Mouse (Mus musculus): Measurements from ENCODE around the gene Syde2. TPM values are rescaled to one million over a fixed set of nuclear protein-coding genes. Genes with fewer than 3 reads are reported as not detected.

The Syde2 gene
- polyA plus RNA-seq, 2 experiments, result 0.69 to 0.79 TPM

DNA sequence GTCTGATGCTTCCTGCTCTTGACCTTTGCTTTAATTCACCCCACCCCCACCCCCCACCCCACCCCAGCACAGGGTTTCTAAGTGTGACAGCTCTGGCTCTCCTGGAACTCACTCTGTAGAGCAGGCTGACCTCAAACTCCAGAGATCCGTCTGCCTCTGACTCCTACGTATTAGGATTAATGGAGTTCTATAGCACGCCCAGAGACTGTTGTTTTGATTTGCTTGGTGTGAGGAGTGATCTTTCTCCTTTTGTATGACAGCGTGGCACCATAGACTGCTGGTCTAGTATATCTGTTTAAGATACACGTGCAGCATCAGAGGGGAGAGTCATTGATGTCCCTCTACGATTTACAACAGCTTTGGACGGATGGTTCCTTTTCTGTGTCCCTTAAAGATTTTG lies 25.8 kb downstream of the Syde2 start:
- no peak for ATAC-seq (ENCODE audit: insufficient read depth)
- H3K9ac ChIP-seq (replicated peaks), result no peak overlapping the region
- H3K9me3 ChIP-seq (ENCODE audit: control insufficient read depth, low read length), result no peaks in the 10 kb centered on the region
- H3K4me1 ChIP-seq (replicated peaks; ENCODE audit: control insufficient read depth in 2 of 2, insufficient read depth in 2 of 2, low read length in 1 of 2), result no peaks in the 10 kb centered on the region
- no peak overlapping the region for H3K4me2 ChIP-seq (ENCODE audit: low read depth)
- no peak for TF ChIP-seq EP300 (IDR thresholded peaks at IDR 0.05; ENCODE audit: low read depth)
- no peak for TF ChIP-seq CTCF (IDR thresholded peaks at IDR 0.05; ENCODE audit: low read depth)
- no peak for DNase-seq (ENCODE audit: low read depth in 3 of 3, low spot score in 3 of 3)
- 70% methylated on average over 7 of the region's 7 CpGs for WGBS (ENCODE audit: insufficient replicate concordance)
- H3K27me3 ChIP-seq (ENCODE audit: control insufficient read depth, insufficient read depth, low read length), result no peaks in the 10 kb centered on the region
- no peaks in the 10 kb centered on the region for H3K36me3 ChIP-seq (replicated peaks; ENCODE audit: control insufficient read depth, insufficient read depth, low read depth)
- H3K27ac ChIP-seq, result no peak overlapping the region
- H3K4me3 ChIP-seq (ENCODE audit: insufficient read depth in 1 of 2, low read depth in 2 of 2, low read length in 2 of 2), result no peak overlapping the region

DNA sequence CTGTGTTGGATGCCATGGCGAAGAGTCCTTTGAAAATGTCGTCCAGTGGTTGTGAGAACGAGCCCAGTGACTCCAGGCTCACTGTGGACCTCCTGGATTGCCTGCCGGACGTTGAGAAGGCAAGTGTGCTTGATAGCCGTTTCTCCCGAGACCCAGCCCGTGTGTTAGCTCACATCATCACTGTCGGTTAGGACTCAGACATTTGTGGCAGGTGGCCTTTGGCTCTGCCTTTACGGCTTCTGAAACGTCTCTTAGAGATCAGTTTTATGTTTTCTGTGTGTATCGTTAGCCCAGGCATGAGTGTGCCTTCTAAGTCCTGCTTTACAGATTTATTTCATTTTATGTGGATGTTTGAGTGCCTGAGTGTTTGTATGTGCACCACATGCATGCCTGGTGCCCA lies 26.7 kb downstream of the Syde2 start:
- 78% methylated on average over 12 of the region's 12 CpGs for WGBS (ENCODE audit: insufficient replicate concordance)
- Histone ChIP-seq H3K27me3 (ENCODE audit: control insufficient read depth, insufficient read depth, low read length) (no peaks in the 10 kb centered on the region), H3K9ac (replicated peaks) (no peak overlapping the region), H3K4me2 (ENCODE audit: low read depth) (no peak overlapping the region), H3K9me3 (ENCODE audit: control insufficient read depth, low read length) (no peaks in the 10 kb centered on the region), H3K4me1 (replicated peaks; ENCODE audit: control insufficient read depth in 2 of 2, insufficient read depth in 2 of 2, low read length in 1 of 2) (no peaks in the 10 kb centered on the region), H3K27ac (no peak overlapping the region), H3K4me3 (ENCODE audit: insufficient read depth in 1 of 2, low read depth in 2 of 2, low read length in 2 of 2) (no peak overlapping the region), H3K36me3 (replicated peaks; ENCODE audit: control insufficient read depth, insufficient read depth, low read depth) (no peaks in the 10 kb centered on the region)
- DNase-seq (ENCODE audit: low read depth in 3 of 3, low spot score in 3 of 3) (no peak), ATAC-seq (ENCODE audit: insufficient read depth) (no peak)
- TF ChIP-seq EP300 (IDR thresholded peaks at IDR 0.05; ENCODE audit: low read depth), result no peak
- TF ChIP-seq CTCF (IDR thresholded peaks at IDR 0.05; ENCODE audit: low read depth), result no peak

DNA sequence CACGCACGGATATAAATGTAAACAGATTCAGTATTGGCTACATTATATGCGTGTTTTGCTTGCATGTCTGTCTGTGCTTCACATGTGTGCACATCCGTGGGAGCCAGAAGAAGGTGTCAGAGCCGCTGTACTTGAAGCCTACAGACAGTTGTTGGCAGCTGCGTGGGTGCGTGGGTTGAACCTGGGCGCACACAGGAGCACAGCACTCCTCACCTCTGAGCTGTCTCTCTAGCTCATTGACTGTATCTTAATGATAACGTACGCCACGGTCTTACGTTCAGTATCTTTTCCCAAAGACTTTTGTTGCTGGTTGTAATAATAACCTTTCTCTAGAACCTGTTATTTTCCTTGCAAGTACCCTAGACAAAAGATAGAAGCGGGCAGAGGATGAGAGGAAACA lies 29.3 kb downstream of the Syde2 start:
- no peaks in the 10 kb centered on the region for H3K36me3 ChIP-seq (replicated peaks; ENCODE audit: control insufficient read depth, insufficient read depth, low read depth)
- no peak for ATAC-seq (ENCODE audit: insufficient read depth)
- H3K4me1 ChIP-seq (replicated peaks; ENCODE audit: control insufficient read depth in 2 of 2, insufficient read depth in 2 of 2, low read length in 1 of 2), result no peaks in the 10 kb centered on the region
- no peak overlapping the region for H3K4me3 ChIP-seq (ENCODE audit: insufficient read depth in 1 of 2, low read depth in 2 of 2, low read length in 2 of 2)
- no peak overlapping the region for H3K27ac ChIP-seq
- DNase-seq (ENCODE audit: low read depth in 3 of 3, low spot score in 3 of 3), result no peak
- H3K4me2 ChIP-seq (ENCODE audit: low read depth), result no peak overlapping the region
- H3K27me3 ChIP-seq (ENCODE audit: control insufficient read depth, insufficient read depth, low read length), result no peaks in the 10 kb centered on the region
- H3K9ac ChIP-seq (replicated peaks), result no peak overlapping the region
- 80% methylated on average over 13 of the region's 13 CpGs for WGBS (ENCODE audit: insufficient replicate concordance)
- TF ChIP-seq CTCF (IDR thresholded peaks at IDR 0.05; ENCODE audit: low read depth), result no peak
- no peak for TF ChIP-seq EP300 (IDR thresholded peaks at IDR 0.05; ENCODE audit: low read depth)
- H3K9me3 ChIP-seq (ENCODE audit: control insufficient read depth, low read length), result no peaks in the 10 kb centered on the region

DNA sequence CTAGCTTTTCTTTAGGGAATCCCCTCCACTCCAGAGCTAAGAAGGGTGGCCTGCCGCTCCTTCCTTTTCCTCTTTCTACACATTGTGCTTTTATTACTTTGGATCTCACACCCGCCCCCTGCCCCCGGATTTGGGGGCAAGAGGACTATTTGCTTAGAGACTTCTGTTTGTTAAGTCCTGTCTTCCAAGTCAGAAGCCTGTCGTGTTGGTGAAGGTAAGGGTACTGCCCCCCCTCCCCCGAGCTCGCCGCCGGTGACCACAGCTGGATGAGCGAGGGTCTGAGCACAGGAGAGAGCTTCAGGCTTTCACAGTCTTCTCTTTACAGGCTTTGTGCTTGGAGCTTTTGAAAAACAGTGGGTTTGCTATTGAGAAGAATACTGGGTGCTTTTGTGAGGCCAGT lies 29.9 kb downstream of the Syde2 start:
- no peak for TF ChIP-seq EP300 (IDR thresholded peaks at IDR 0.05; ENCODE audit: low read depth)
- no peak for TF ChIP-seq CTCF (IDR thresholded peaks at IDR 0.05; ENCODE audit: low read depth)

DNA sequence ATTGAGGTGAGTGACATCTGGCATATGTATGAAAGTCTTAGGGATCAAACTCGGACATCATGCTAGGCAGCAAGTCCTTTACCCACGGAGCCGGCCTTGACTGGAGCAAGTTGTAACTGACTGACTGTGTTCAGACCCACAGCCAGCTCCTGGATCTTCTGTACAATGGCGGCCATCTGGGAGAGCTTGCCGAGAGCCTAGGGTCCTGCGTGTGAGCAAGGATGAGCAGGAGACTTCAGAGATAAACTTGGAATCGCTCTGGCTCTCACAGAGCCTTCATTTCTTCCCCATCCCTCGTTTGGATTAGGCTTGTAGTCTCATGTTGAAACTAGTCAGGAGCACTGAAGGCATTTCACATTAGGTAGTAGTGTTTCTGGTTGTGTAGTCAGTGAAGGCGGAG lies 34.6 kb downstream of the Syde2 start:
- no peak overlapping the region for H3K9ac ChIP-seq (replicated peaks)
- no peak overlapping the region for H3K4me2 ChIP-seq (ENCODE audit: low read depth)
- no peak overlapping the region for H3K27ac ChIP-seq
- no peak for ATAC-seq (ENCODE audit: insufficient read depth)
- DNase-seq (ENCODE audit: low read depth in 3 of 3, low spot score in 3 of 3), result no peak
- no peaks in the 10 kb centered on the region for H3K27me3 ChIP-seq (ENCODE audit: control insufficient read depth, insufficient read depth, low read length)
- TF ChIP-seq EP300 (IDR thresholded peaks at IDR 0.05; ENCODE audit: low read depth), result no peak
- no peak for TF ChIP-seq CTCF (IDR thresholded peaks at IDR 0.05; ENCODE audit: low read depth)
- H3K4me1 ChIP-seq (replicated peaks; ENCODE audit: control insufficient read depth in 2 of 2, insufficient read depth in 2 of 2, low read length in 1 of 2), result no peaks in the 10 kb centered on the region
- H3K4me3 ChIP-seq (ENCODE audit: insufficient read depth in 1 of 2, low read depth in 2 of 2, low read length in 2 of 2), result no peak overlapping the region
- no peaks in the 10 kb centered on the region for H3K36me3 ChIP-seq (replicated peaks; ENCODE audit: control insufficient read depth, insufficient read depth, low read depth)
- no peaks in the 10 kb centered on the region for H3K9me3 ChIP-seq (ENCODE audit: control insufficient read depth, low read length)
- 68% methylated on average over 9 of the region's 9 CpGs for WGBS (ENCODE audit: insufficient replicate concordance)

More for the DNA sequence above, 29.9 kb downstream of the Syde2 start:
- ATAC-seq (ENCODE audit: insufficient read depth) (no peak), DNase-seq (ENCODE audit: low read depth in 3 of 3, low spot score in 3 of 3) (no peak)
- Histone ChIP-seq H3K27ac (no peak overlapping the region), H3K4me3 (ENCODE audit: insufficient read depth in 1 of 2, low read depth in 2 of 2, low read length in 2 of 2) (no peak overlapping the region), H3K27me3 (ENCODE audit: control insufficient read depth, insufficient read depth, low read length) (no peaks in the 10 kb centered on the region), H3K4me1 (replicated peaks; ENCODE audit: control insufficient read depth in 2 of 2, insufficient read depth in 2 of 2, low read length in 1 of 2) (no peaks in the 10 kb centered on the region), H3K9ac (replicated peaks) (no peak overlapping the region), H3K9me3 (ENCODE audit: control insufficient read depth, low read length) (no peaks in the 10 kb centered on the region), H3K4me2 (ENCODE audit: low read depth) (no peak overlapping the region), H3K36me3 (replicated peaks; ENCODE audit: control insufficient read depth, insufficient read depth, low read depth) (no peaks in the 10 kb centered on the region)
- WGBS (ENCODE audit: insufficient replicate concordance), result 69% methylated on average over 9 of the region's 9 CpGs
